Mouse (Mus musculus): ENCODE measurements around the gene Ska3. TPM values are rescaled to one million over a fixed set of nuclear protein-coding genes. Genes with fewer than 3 reads are reported as not detected.
"Not testable (repeated sequence)": the region's sequence is repeated elsewhere in the genome, so short reads cannot be mapped to it uniquely, and the experiment has no call there.

Ska3 gene
- polyA plus RNA-seq (2015; fragmentation: Nextera tagmentation; extraction: Ambion mirVana): 26.9 and 27.0 TPM in 2 replicates

DNA sequence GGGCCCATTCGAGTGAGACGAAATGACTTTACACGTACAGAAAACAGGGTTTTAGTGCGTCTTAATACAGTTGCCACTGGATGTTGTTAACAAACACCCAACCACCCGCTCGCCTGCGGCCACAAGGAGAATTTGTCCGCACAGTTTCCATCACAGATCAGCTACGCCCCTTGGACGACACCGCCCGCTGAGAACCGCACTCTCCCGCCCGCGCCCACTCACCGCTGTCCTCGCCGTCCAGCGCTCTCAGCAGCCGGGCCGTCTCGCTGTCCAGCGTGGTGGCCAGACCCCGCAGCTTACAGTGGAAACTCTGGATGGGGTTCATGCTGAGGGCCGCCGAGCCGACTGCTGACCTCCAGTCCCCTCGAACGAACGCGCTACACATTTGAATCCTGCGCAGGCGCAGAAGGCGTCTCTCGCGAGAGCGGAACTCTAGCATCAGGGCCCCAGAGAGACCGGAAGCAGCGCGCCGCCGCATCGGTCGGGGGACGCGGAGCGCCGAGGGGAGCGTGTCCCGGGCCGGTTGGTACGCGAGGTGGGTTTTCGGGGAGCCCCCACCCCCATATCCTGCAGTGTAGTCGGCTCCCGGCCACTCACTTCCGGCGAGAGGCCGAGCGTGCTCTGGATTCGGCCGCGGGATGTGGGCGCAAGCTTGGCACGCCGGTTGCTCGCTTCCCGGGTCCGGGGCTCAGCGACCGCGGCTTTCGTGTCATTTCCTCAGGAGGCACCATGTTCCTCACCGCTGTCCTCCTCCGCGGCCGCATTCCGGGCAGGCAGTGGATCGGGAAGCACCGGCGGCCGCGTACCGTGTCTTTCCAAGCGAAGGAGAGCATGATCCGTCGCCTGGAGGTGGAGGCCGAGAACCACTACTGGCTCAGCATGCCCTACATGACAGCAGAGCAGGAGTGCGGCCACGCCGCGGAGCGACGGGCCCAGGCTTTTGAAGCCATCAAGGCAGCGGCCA is at the start of gene Ska3, which contains the start of gene Mrpl57:
Gene Ska3, minus strand, starts transcription at position 398 of the 964 bp plus-strand sequence.
Gene Mrpl57, plus strand, starts transcription at position 447 of the 964 bp plus-strand sequence.
- Histone ChIP-seq H3K36me3 (peaks cover 24% of the 10 kb centered on the region), H3K27ac (replicated peaks) (peak within 1 kb of the TSS; percentile 93), H3K4me3 (peak within 1 kb of the TSS; percentile 91), H3K9me3 (no peaks in the 10 kb centered on the region), H3K4me2 (peak within 1 kb of the TSS; percentile 85), H3K9ac (peak within 1 kb of the TSS; percentile 95), H3K27me3 (replicated peaks) (no peaks in the 10 kb centered on the region), H3K4me1 (peaks cover 28% of the 10 kb centered on the region)
- ATAC-seq (ENCODE audit: extremely low read depth, insufficient number of reproducible peaks, low FRiP score, low TSS enrichment): peak; percentile 92
- under 1% methylated on average over 96 of the region's 96 CpGs for WGBS

DNA sequence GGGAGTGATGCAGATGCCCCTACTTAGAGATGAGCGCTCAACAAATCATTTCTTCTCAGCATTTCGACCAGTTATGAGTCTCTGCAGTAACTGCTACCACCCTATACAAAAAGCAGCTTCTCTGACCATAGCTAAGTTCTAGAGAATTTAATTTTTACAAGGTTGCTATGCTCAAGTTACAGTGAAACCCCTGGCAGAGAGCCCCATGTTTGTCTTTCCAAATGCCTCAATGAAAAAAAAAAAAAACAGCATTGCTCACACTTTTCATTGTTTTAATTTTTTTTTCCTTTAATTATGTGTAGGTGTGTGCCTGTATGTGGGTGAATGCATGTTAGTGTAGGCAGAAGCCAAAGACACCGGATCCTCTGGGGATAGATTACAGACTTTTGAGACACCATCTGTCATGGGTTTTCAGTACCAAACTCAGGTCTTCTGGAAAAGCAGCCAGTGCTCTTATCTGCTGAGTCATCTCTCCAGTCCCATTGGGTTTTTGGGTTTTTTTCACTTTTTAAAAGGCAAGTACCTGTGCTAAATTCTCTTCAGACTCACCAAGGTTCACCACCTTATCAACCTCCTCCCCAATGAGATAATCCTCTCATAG is 40.8 kb upstream of the Ska3 start:
- no peak overlapping the region for H3K9ac ChIP-seq
- WGBS: 90% methylated on average over 3 of the region's 3 CpGs
- H3K9me3 ChIP-seq: no peaks in the 10 kb centered on the region
- H3K27ac ChIP-seq (replicated peaks): no peak overlapping the region
- ATAC-seq (ENCODE audit: extremely low read depth, insufficient number of reproducible peaks, low FRiP score, low TSS enrichment): no peak
- H3K27me3 ChIP-seq (replicated peaks): no peaks in the 10 kb centered on the region
- H3K36me3 ChIP-seq: peaks cover 69% of the 10 kb centered on the region
- H3K4me1 ChIP-seq: 0 out of 2 replicates have a peak, but pooled peaks cover 7% of the 10 kb centered on the region
- no peak overlapping the region for H3K4me3 ChIP-seq
- no peak overlapping the region for H3K4me2 ChIP-seq

DNA sequence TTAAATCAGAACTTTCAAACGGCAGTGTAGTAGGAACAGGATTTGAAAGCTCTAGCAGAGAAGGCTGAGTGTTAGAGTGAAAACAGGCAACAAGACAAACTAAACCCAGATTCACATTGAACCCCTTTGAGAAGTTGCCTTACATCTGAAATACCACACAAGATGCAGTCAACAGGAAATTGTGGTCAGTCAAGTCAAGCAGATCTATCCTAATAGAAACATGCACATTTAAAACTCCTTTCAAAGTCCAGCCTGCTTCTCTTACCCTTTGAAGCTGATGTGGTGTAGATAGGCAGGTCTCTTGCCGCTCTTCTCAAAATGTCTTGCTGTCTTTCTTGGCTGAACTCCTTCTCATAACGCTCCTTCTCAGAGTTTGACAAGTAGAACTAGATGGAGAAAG is 39.3 kb upstream of the Ska3 start:
- Histone ChIP-seq H3K27me3 (replicated peaks) (no peaks in the 10 kb centered on the region), H3K27ac (replicated peaks) (no peak overlapping the region), H3K36me3 (peaks cover 75% of the 10 kb centered on the region), H3K9ac (no peak overlapping the region), H3K9me3 (no peaks in the 10 kb centered on the region), H3K4me3 (no peak overlapping the region), H3K4me1 (0 out of 2 replicates have a peak, but pooled peaks cover 7% of the 10 kb centered on the region), H3K4me2 (no peak overlapping the region)
- ATAC-seq (ENCODE audit: extremely low read depth, insufficient number of reproducible peaks, low FRiP score, low TSS enrichment): no peak
- 87% methylated on average over 3 of the region's 3 CpGs for WGBS

DNA sequence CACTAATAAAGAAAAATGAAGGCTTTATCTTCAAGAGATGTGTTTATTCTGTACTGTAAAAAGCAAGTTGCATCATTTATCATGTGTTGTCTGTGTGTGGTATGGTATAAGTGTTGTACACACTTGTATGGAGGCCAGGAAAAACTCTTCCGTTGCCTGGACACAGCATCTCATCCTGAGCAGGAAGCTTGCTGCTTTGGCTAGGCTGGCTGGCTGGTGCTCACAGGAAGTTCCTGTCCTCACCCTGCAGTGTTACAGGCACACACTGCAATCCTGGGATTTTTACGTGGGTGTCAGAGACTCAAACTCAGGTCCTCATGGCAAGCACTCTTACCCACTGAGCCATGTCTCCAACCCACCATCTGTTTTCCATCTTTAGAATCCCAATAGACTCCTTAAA is 37.1 kb upstream of the Ska3 start:
- no peak for ATAC-seq (ENCODE audit: extremely low read depth, insufficient number of reproducible peaks, low FRiP score, low TSS enrichment)
- Histone ChIP-seq H3K4me2 (no peak overlapping the region), H3K36me3 (peaks cover 80% of the 10 kb centered on the region), H3K27me3 (replicated peaks) (no peaks in the 10 kb centered on the region), H3K9ac (no peak overlapping the region), H3K4me1 (peaks cover 14% of the 10 kb centered on the region), H3K27ac (replicated peaks) (no peak overlapping the region), H3K9me3 (no peaks in the 10 kb centered on the region), H3K4me3 (no peak overlapping the region)
- WGBS: 46% methylated on average over 2 of the region's 2 CpGs

DNA sequence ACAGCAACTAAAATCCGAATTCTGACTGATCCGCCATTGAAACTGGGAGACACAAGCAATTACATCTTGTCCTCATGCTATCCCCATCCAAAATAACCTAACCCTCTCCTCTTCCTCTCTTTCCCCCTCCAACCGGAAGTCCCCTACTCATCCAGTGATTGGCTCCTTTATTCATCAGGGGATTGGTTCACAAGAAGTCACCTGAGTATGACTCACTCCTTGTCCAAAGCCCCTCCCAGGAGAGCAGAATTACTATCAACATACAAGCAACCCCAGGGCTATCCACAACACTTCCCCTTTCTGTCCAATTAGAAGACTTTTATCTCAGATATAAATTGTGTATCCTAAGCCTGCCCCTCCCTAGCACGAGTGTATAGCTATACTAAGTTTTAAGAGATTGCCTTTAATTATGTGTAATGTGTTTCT is 36.0 kb upstream of the Ska3 start:
- H3K9ac ChIP-seq: no peak overlapping the region
- H3K27me3 ChIP-seq (replicated peaks): no peaks in the 10 kb centered on the region
- no peaks in the 10 kb centered on the region for H3K9me3 ChIP-seq
- H3K36me3 ChIP-seq: peaks cover 82% of the 10 kb centered on the region
- WGBS: 79% methylated on average over 4 of the region's 4 CpGs
- no peak overlapping the region for H3K27ac ChIP-seq (replicated peaks)
- no peak overlapping the region for H3K4me3 ChIP-seq
- H3K4me2 ChIP-seq: no peak overlapping the region
- H3K4me1 ChIP-seq: peaks cover 14% of the 10 kb centered on the region
- ATAC-seq (ENCODE audit: extremely low read depth, insufficient number of reproducible peaks, low FRiP score, low TSS enrichment): no peak

DNA sequence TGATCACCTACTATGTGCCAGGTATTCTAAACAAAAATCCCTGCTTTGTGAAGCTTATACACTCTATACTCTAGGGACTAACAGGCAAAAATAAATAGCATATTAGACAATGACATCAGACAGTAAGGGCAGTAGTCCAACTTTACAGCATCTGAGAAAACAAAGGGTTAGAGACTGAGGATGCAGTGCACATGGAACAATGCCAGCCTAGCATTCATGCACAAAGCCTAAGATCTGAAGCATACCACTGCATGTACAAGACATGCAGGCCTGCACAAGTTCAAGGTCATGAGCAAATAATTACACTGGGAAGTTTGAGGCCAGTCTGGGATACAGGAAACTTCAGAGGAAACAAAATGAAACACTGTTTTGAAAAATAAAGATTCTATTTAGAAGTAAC is 33.5 kb upstream of the Ska3 start:
- no peak overlapping the region for H3K4me2 ChIP-seq
- H3K9me3 ChIP-seq: no peaks in the 10 kb centered on the region
- peak overlapping the region; percentile 3; the same call in 1 of the 2 replicates for H3K27ac ChIP-seq (replicated peaks)
- H3K4me1 ChIP-seq: peaks cover 14% of the 10 kb centered on the region
- ATAC-seq (ENCODE audit: extremely low read depth, insufficient number of reproducible peaks, low FRiP score, low TSS enrichment): no peak
- no peaks in the 10 kb centered on the region for H3K27me3 ChIP-seq (replicated peaks)
- H3K36me3 ChIP-seq: peaks cover 76% of the 10 kb centered on the region
- no peak overlapping the region for H3K9ac ChIP-seq
- no peak overlapping the region for H3K4me3 ChIP-seq

DNA sequence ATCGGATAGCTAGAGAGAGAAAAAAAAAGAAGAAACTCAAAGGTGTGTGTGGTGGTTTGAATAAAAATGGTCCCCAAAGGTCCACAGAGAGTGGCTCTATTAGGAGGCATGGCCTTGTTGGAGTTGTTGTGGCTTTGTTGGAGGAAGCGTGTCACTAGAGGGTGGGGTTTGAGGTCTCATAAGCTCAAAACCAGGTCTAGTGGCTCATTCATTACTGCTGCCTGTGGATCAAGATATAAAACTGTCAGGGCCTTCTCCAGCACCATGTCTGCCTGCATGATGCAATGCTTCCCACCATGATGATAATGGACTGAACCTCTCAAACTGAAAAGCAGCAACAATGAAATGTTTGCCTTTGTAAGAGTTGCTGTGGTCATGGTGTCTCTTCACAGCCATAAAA is 32.6 kb upstream of the Ska3 start:
- peaks cover 75% of the 10 kb centered on the region for H3K36me3 ChIP-seq
- 88% methylated on average over 2 of the region's 2 CpGs for WGBS
- H3K4me3 ChIP-seq: no peak overlapping the region
- no peaks in the 10 kb centered on the region for H3K9me3 ChIP-seq
- no peaks in the 10 kb centered on the region for H3K27me3 ChIP-seq (replicated peaks)
- no peak overlapping the region for H3K27ac ChIP-seq (replicated peaks)
- H3K4me2 ChIP-seq: no peak overlapping the region
- no peak overlapping the region for H3K9ac ChIP-seq
- no peak for ATAC-seq (ENCODE audit: extremely low read depth, insufficient number of reproducible peaks, low FRiP score, low TSS enrichment)
- peaks cover 14% of the 10 kb centered on the region for H3K4me1 ChIP-seq

DNA sequence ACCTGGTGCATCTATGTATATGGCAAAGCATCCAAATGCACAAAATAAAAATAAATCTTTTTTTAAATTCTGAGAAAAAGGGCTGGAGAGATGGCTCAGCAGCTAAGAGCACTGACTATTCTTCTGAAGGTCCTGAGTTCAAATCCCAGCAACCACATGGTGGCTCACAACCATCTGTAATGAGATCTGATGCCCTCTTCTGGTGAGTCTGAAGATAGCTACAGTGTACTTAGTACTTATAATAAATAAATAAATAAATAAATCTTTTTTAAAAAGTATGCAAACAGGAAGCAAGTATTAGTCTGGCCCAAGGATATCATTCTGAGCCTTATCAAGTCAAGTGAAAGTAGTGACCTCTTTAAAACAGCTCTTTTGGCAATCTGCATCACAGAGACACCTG is 30.1 kb upstream of the Ska3 start:
- ATAC-seq (ENCODE audit: extremely low read depth, insufficient number of reproducible peaks, low FRiP score, low TSS enrichment); H3K4me3 ChIP-seq; H3K9ac ChIP-seq; H3K27ac ChIP-seq (replicated peaks); H3K9me3 ChIP-seq; H3K4me2 ChIP-seq; H3K27me3 ChIP-seq (replicated peaks): not testable (repeated sequence)
- Histone ChIP-seq H3K36me3 (peaks cover 75% of the 10 kb centered on the region), H3K4me1 (peaks cover 11% of the 10 kb centered on the region)

DNA sequence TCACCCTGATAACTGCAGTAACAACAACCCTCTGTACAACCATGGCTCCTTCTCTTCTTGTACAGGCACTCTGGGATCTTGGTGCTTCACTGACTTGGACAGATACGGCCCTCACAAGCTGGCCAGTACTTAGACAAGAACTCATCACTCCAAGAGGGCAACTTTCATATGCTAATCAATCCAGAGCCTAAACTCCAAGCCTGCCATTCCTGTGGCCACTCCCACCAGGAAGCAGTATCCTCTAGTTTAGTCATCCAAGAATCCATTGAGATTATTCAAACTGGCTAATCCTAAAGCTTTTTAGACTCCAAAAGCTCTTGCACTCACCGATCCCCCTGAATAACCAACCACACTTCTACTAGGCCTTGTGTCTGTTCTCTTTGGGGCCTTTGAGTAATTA is 27.0 kb upstream of the Ska3 start:
- H3K27me3 ChIP-seq (replicated peaks): no peaks in the 10 kb centered on the region
- H3K9me3 ChIP-seq: no peaks in the 10 kb centered on the region
- peaks cover 76% of the 10 kb centered on the region for H3K36me3 ChIP-seq
- peaks cover 4% of the 10 kb centered on the region; the same call in 1 of the 2 replicates for H3K4me1 ChIP-seq
- no peak for ATAC-seq (ENCODE audit: extremely low read depth, insufficient number of reproducible peaks, low FRiP score, low TSS enrichment)
- H3K27ac ChIP-seq (replicated peaks): no peak overlapping the region
- H3K4me2 ChIP-seq: no peak overlapping the region
- WGBS: 85% methylated on average over 2 of the region's 2 CpGs
- no peak overlapping the region for H3K4me3 ChIP-seq
- no peak overlapping the region for H3K9ac ChIP-seq

DNA sequence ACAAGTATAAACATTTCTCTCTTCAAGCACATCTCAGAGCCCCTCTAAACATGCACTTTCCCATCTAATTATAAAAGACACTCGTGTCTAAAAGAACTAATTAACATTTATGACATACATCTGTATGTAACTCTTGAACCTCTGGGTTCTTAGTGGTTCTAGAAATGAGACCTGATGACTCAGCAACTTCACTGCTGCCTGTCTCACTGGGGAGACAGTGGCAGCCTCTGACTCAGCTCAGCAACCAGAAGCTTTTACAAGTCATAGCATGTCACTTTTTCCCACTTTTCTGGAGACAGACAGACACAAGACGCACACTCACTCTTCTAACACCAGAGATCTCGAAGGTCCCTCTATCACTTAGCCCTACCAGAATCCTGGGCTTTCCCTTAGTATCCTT is 24.3 kb upstream of the Ska3 start:
- no peak overlapping the region for H3K9ac ChIP-seq
- H3K4me3 ChIP-seq: no peak overlapping the region
- no peaks in the 10 kb centered on the region for H3K27me3 ChIP-seq (replicated peaks)
- H3K9me3 ChIP-seq: no peaks in the 10 kb centered on the region
- peaks cover 79% of the 10 kb centered on the region for H3K36me3 ChIP-seq
- H3K4me2 ChIP-seq: no peak overlapping the region
- no peak overlapping the region for H3K27ac ChIP-seq (replicated peaks)
- no peak for ATAC-seq (ENCODE audit: extremely low read depth, insufficient number of reproducible peaks, low FRiP score, low TSS enrichment)
- WGBS: 80% methylated on average over 3 of the region's 3 CpGs
- H3K4me1 ChIP-seq: peaks cover 4% of the 10 kb centered on the region; the same call in 1 of the 2 replicates

DNA sequence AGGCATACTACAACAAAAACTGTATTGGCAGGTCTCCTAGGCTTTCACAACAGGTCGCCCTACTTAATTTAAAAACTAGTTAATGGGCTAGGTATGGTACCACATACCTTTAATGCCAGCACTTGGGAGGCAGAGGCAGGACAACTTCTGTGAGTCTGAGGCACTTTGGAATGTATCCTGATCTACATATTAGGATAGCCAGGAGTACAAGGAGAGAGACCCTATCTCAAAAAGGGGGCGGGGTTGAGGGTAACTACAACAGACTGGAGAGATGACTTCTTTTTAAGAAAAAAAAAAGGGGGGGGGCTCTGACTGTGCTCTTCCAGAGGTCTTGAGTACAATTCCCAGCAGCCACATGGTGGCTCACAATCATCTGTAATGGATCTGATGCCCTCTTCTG is 22.7 kb upstream of the Ska3 start:
- 79% methylated on average over 2 of the region's 2 CpGs for WGBS
- peaks cover 4% of the 10 kb centered on the region; the same call in 1 of the 2 replicates for H3K4me1 ChIP-seq
- H3K4me3 ChIP-seq: no peak overlapping the region
- no peak overlapping the region for H3K4me2 ChIP-seq
- H3K36me3 ChIP-seq: peaks cover 84% of the 10 kb centered on the region
- no peak overlapping the region for H3K27ac ChIP-seq (replicated peaks)
- H3K27me3 ChIP-seq (replicated peaks): no peaks in the 10 kb centered on the region
- no peak for ATAC-seq (ENCODE audit: extremely low read depth, insufficient number of reproducible peaks, low FRiP score, low TSS enrichment)
- no peaks in the 10 kb centered on the region for H3K9me3 ChIP-seq
- H3K9ac ChIP-seq: no peak overlapping the region
